Mouse (Mus musculus): ENCODE results near the gene Pacrg. TPM values are rescaled to one million over a fixed set of nuclear protein-coding genes. Genes with fewer than 3 reads are reported as not detected.

Gene Pacrg
- 0.29 and 0.33 TPM in 2 replicates for polyA plus RNA-seq (2012; rRNA removed)

- DNase-seq (ENCODE audit: low read depth, low spot score) = peak; percentile 98
- 1% methylated on average over 50 of the region's 58 CpGs for WGBS
Measured at GRCm38 (mm10) chr17:10840148-10840707, at the start of gene Pacrg, which contains the start of gene Prkn. Gene Pacrg, minus strand, starts transcription at chr17:10840311. Gene Prkn, plus strand, starts transcription at chr17:10840384.

- no peak for DNase-seq (ENCODE audit: low read depth, low spot score)
- WGBS = 45% methylated on average over 4 of the region's 4 CpGs
Measured at GRCm38 (mm10) chr17:10887924-10888323, 47.8 kb upstream of the Pacrg start.

- WGBS = 80% methylated on average over 1 of the region's 1 CpGs
- no peak for DNase-seq (ENCODE audit: low read depth, low spot score)
Measured at GRCm38 (mm10) chr17:10882260-10882659, 42.1 kb upstream of the Pacrg start.

GRCm38 (mm10) chr17:10878986-10879385 lies 38.9 kb upstream of the Pacrg start:
- no peak for DNase-seq (ENCODE audit: low read depth, low spot score)
- 81% methylated on average over 5 of the region's 5 CpGs for WGBS

GRCm38 (mm10) chr17:10874208-10875187 lies 34.4 kb upstream of the Pacrg start:
- WGBS = 78% methylated on average over 7 of the region's 7 CpGs
- no peak for DNase-seq (ENCODE audit: low read depth, low spot score)

- 89% methylated on average over 3 of the region's 3 CpGs for WGBS
- DNase-seq (ENCODE audit: low read depth, low spot score) = no peak
Measured at GRCm38 (mm10) chr17:10854207-10854606, 14.1 kb upstream of the Pacrg start.

- WGBS = 2% methylated on average over 20 of the region's 20 CpGs
- peak; percentile 52 for DNase-seq (ENCODE audit: low read depth, low spot score)
Measured at GRCm38 (mm10) chr17:10840731-10841201, 655 bp upstream of the Pacrg start.

- WGBS = 81% methylated on average over 4 of the region's 4 CpGs
Measured at GRCm38 (mm10) chr17:10818971-10819370, 21.1 kb downstream of the Pacrg start.

GRCm38 (mm10) chr17:10808571-10808970 lies 31.5 kb downstream of the Pacrg start:
- WGBS = 77% methylated on average over 2 of the region's 2 CpGs
- no peak for DNase-seq (ENCODE audit: low read depth, low spot score)

More at GRCm38 (mm10) chr17:10818971-10819370, 21.1 kb downstream of the Pacrg start:
- DNase-seq (ENCODE audit: low read depth, low spot score) = no peak

GRCm38 (mm10) chr17:10807261-10807998 lies 32.7 kb downstream of the Pacrg start:
- 83% methylated on average over 13 of the region's 13 CpGs for WGBS
- DNase-seq (ENCODE audit: low read depth, low spot score) = no peak

- 75% methylated on average over 4 of the region's 4 CpGs for WGBS
- DNase-seq (ENCODE audit: low read depth, low spot score) = no peak
Measured at GRCm38 (mm10) chr17:10806692-10807091, 33.4 kb downstream of the Pacrg start.

- WGBS = 40% methylated on average over 3 of the region's 3 CpGs
- DNase-seq (ENCODE audit: low read depth, low spot score) = no peak
Measured at GRCm38 (mm10) chr17:10791661-10792060, 48.5 kb downstream of the Pacrg start.

GRCm38 (mm10) chr17:10784401-10784920 lies 55.6 kb downstream of the Pacrg start:
- no peak for DNase-seq (ENCODE audit: low read depth, low spot score)
- 69% methylated on average over 4 of the region's 4 CpGs for WGBS

GRCm38 (mm10) chr17:10776503-10776902 lies 63.6 kb downstream of the Pacrg start:
- DNase-seq (ENCODE audit: low read depth, low spot score) = no peak
- WGBS = 37% methylated on average over 10 of the region's 10 CpGs

GRCm38 (mm10) chr17:10774468-10774867 lies 65.6 kb downstream of the Pacrg start:
- WGBS = 26% methylated on average over 1 of the region's 1 CpGs

GRCm38 (mm10) chr17:10772207-10772606 lies 67.9 kb downstream of the Pacrg start:
- WGBS = 43% methylated on average over 3 of the region's 3 CpGs
- no peak for DNase-seq (ENCODE audit: low read depth, low spot score)

More at GRCm38 (mm10) chr17:10774468-10774867, 65.6 kb downstream of the Pacrg start:
- DNase-seq (ENCODE audit: low read depth, low spot score) = no peak

GRCm38 (mm10) chr17:10769873-10770272 lies 70.2 kb downstream of the Pacrg start:
- no peak for DNase-seq (ENCODE audit: low read depth, low spot score)
- WGBS = 35% methylated on average over 6 of the region's 6 CpGs

- WGBS = 63% methylated on average over 10 of the region's 10 CpGs
- DNase-seq (ENCODE audit: low read depth, low spot score) = no peak
Measured at GRCm38 (mm10) chr17:10766735-10767406, 73.2 kb downstream of the Pacrg start.

GRCm38 (mm10) chr17:10764343-10764742 lies 75.8 kb downstream of the Pacrg start:
- 74% methylated on average over 1 of the region's 1 CpGs for WGBS
- DNase-seq (ENCODE audit: low read depth, low spot score) = no peak
